Mouse (Mus musculus): ENCODE results near the gene Stk11.

Gene Stk11

DNA sequence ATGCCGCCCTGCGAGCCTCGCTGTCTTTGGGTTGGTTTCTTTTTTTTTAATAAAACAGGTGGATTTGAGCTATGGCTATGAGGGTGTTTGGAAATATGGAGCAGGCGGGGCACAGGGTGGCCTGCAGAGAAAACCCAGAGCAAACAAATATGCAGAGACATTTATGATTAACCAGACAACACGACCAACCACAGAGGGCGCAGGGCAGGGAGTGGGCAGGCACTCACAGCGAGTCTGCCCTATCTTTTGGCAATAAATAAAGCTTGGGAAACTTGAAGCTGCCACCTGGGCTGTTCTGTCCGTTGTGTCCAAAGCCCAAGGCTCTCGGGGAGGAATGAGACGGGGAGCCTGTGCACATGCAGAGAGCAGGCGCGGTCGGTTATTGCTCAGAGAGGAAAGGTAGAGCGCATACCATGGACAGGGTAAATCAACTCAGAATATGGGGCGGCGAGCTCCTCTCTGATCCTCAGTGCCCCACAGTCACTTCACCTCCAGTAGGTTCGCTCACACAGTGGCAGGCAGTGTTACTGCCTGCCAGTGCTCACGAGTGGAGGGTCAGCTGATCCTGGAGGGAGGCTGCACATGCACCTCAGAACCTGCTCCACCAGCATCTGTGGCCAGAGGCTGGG is 14.9 kb downstream of the Stk11 start:
- DNase-seq (ENCODE audit: low read depth, low spot score): no peak

GRCm38 (mm10) chr10:80131316-80131951 is 15.8 kb downstream of the Stk11 start:
- no peak for DNase-seq (ENCODE audit: low read depth, low spot score)

DNA sequence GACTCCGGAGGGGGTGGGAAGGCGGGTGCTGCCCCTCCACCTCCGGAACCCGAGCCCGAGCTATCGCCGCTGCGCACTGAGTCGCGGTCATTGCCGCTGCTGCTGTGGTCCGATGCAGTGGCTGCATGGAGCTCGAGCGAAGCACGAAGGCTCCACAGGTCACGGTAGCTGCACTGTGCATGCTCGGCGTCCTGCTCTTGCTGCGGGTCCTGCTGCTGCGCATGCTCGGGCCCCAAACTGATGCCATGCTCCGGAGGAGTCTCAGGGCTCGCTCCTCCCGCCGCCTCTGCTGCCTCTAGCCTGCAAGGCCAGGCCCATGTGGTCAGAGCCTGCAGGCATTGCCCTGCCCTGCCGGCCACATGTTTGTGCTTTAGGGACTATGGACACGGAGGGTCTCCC is 16.3 kb downstream of the Stk11 start:
- DNase-seq (ENCODE audit: low read depth, low spot score): no peak

- no peak for DNase-seq (ENCODE audit: low read depth, low spot score)
Observed at GRCm38 (mm10) chr10:80133226-80133849, 17.7 kb downstream of the Stk11 start.

DNA sequence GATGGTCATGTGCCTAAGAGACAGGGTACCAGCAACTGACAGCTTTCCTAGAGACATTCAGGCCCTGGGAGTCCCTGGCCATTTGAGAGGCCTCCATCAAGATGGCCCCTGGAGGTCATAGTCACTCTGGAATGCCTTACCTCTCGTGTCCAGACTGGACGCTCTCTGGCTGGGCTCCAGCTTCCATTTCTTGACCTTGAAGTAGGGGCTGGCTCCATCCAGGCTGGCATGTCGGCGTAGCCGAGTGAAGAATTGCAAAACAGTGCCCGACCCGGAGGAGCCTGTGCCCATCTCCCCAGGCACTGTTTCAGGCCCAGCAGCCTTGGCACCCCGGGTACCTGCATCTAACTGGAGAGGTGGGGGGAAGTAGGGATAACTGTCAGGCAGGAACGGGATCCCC is 18.8 kb downstream of the Stk11 start:
- no peak for DNase-seq (ENCODE audit: low read depth, low spot score)

- DNase-seq (ENCODE audit: low read depth, low spot score): no peak
Observed at GRCm38 (mm10) chr10:80135161-80135560, 19.6 kb downstream of the Stk11 start.

- DNase-seq (ENCODE audit: low read depth, low spot score): no peak
Observed at GRCm38 (mm10) chr10:80135641-80136040, 20.0 kb downstream of the Stk11 start.

GRCm38 (mm10) chr10:80136179-80136951 is 20.8 kb downstream of the Stk11 start:
- DNase-seq (ENCODE audit: low read depth, low spot score): no peak

DNA sequence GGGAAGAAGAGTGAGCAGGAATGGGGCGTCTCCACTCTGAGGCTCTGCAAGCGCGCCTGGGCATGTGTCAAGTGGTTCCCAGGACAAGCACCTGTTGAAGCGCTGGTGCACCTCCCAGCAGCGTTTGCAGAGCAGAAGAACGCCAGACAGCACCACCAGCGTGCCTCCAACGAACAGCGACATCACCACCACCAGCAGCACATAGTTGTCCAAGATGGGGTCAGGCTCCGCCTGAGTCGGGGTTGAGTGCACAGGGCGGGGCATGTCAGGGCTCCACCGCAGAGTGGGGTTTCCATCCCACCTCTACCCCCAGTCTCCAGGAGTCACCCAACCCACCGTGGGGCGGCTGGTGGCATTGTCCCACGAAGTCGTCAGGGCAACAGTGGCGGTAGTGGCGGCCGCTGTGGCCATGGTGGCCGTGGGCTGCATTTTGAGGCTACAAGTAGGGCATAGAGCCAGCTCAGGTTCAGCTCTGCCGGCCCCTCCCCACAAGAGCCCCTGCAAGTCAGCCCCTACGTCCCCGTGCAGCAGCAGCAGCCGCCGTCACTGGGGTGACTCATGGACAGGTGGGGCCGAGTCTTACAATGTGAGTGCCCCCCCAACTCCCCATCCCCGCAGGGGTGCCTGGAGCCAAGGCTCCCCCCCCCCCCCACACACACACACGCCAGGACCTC is 21.5 kb downstream of the Stk11 start:
- DNase-seq (ENCODE audit: low read depth, low spot score): no peak

DNA sequence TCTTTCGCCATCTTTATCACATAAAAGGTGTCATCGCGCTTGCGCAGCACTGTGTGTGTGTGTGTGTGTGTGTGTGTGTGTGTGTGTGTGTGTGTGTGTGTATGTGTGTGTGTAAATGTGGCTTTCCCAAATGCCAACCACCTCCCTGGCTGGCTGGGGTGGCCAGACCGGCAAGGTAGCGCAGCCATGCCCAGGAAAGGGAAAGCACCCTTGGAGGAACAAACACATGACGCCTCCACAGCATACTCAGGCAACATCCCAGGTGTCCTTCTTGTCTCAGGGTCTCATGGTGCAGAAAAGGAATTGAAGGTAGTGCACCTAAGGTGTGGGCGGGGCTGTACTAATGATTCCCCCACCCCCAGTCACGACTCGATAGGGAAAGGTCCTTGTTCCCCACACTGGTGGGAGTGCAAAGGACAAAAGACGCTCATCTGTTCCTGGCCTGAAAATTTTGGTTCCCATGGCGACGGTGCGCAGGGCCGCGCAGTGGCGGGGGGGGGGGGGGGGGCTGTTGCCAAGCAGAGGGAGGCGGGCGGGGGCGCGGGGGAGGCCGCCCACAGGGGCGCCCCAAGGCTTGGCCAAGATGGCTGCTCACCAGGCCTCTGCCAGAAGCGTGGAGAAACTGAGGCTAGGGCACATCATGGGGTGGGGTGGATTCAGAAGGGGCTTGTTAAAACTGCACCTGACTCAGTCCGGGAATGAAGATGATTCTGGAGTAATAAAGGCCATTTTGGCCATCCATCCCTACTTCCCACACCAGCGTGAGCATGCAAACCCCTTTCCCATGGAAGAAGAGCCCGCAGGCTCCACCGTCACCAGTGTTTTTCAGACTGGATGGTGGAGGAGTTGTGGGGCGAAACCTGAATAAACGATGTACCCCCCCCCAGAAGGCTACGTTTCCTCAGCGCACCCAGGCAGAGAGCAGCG is 22.3 kb downstream of the Stk11 start:
- DNase-seq (ENCODE audit: low read depth, low spot score): no peak

DNA sequence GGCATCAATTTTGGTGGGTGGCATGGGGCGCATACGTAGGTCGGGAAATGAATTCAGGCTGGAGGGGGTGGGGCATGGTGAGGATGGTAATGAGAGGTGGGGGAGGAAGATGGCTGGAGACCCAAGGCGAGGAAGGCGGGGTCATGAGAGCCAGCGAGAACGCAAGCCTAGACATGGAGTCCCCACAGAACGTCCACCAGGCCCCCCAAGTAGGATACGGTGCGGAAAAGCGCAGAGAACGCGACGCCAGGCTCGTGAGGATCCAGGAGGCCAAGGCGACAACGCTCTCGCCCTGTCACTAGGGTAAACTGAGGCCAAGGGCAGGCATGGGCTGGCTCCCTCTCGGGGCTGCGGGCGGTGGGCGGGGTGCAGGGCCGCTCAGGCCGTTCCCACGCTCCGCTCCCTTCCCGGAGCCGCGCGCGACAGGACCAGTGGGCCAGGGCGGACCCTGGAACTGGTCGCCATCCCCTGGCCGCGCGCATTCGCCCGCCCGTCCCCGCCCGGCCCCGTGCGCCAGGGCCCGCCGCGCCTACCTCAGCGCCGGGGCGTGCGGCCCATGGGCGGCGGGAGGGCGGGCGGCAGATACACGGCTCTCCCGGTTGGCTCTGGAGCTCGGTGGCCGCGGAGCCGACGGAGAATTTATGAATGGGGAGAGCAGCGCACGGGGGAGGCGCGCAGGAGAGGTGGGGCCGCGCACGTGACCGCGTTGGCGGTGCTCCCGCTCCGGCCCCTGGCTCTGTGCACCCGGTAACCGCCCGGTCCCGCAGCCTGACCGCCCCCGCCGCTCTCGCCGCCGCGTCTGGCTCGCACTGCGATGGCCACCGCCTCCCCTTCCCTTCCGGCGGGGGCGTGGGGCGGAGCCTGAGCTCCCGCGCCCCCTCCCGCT is 23.2 kb downstream of the Stk11 start, which contains the start of gene Atp5d:
Gene Atp5d (plus strand): TSS at position 80 of the 886 bp plus-strand sequence.
- no peak for DNase-seq (ENCODE audit: low read depth, low spot score)

GRCm38 (mm10) chr10:80139439-80139775 is 23.8 kb downstream of the Stk11 start:
- DNase-seq (ENCODE audit: low read depth, low spot score): no peak

DNA sequence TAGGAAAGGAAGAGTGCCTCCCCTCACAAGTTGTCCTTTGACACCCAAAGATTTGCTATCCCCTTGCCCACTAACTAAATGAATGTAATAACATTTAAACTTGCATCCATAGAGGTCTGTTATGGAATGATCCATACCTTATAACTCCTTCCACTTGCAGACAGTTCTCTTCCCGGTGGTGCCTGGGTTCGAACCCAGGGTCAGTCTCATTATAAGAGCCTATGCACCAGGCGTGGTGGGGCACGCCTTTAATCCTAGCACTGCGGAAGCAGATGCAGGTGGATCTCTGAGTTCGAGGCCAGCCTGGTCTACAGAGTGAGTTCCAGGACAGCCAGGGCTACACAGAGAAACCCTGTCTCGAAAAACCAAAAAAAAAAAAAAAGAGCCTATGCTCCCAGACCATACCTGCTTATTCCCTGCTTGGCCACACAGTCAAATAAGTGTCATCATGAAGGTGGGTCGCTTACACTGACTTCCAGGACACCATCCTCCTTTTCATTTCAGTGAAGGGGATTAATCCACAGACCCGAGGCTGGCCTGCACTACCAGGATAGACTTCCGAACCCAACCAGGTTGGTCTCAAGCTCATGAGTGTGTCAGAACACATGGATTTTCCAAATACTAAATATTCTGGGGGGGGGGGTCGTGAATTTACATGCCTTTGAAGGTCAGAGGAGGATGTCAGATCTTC is 24.5 kb downstream of the Stk11 start:
- DNase-seq (ENCODE audit: low read depth, low spot score): no peak

DNA sequence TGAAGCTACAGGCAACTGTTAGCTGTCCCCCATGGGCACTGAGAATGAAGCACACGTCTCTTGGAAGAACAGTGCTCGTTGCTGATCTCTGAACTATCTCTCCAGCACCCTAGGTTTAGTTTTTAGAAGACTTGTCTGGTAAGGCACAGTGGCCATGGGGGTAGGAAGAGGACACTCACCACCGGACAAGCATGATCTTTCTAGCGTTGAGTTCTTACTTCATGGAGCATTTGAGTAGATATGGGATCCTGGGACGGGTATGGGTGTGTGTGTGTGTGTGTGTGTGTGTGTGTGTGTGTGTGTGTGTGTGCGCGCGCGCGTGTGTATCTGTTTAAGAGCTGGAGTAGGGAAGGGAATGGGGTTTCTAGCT is 25.0 kb downstream of the Stk11 start, which contains the start of gene Cbarp:
Gene Cbarp (minus strand): TSS at position 170 of the 370 bp plus-strand sequence.
- no peak for DNase-seq (ENCODE audit: low read depth, low spot score)

- peak; percentile 95 for DNase-seq (ENCODE audit: low read depth, low spot score)
Observed at GRCm38 (mm10) chr10:80141243-80141642, 25.6 kb downstream of the Stk11 start.

- peak; percentile 99 for DNase-seq (ENCODE audit: low read depth, low spot score)
Observed at GRCm38 (mm10) chr10:80141786-80142529, 26.4 kb downstream of the Stk11 start.

- no peak for DNase-seq (ENCODE audit: low read depth, low spot score)
Observed at GRCm38 (mm10) chr10:80142530-80142925, 26.9 kb downstream of the Stk11 start.

GRCm38 (mm10) chr10:80143664-80144063 is 28.1 kb downstream of the Stk11 start:
- DNase-seq (ENCODE audit: low read depth, low spot score): no peak

Data from mesoderm, embryonic 11.5 days (tissue).